Mouse (Mus musculus): ENCODE data around the gene Spc24. TPM values are rescaled to one million over a fixed set of nuclear protein-coding genes. Genes with fewer than 3 reads are reported as not detected.

The Spc24 gene
- 5.5 TPM for polyA plus RNA-seq (2017; shearing (Covaris generic))

GRCm38 (mm10) chr9:21760155-21761088 lies at the start of gene Spc24:
Spc24 (minus strand) TSS chr9:21760303.

DNA sequence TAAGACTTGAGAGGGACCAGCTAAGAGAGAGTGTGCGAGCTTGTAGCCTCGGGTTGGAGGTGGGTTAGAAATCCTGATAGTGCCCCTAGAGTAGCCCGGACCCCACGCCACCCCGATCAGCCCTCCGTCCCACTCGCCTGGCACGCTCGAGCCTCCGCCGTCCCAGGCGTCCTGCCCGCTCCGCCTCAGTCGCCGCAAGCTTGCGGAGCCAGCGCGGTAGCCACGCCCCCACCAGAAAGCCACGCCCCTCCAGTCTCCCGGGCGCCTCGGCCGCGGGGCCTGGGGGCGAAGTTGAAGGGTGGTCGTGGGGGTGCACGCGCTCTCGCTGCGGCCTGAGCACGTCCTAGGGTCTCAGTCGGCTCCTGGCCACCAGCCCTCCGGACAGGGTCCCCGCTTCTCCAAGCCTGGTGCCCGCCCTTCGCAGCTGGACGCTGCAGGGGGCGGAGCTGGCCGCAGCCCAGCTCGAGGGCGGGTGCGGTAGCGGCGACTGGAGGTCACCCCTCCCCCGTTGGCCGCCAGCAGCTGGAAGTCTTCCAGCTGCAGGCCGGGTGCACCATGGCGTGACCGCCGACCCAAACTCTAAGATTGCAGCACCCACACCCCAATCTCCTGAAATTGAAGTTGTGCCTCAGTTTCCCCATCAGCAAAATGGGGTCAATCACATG lies 38.4 kb upstream of the Spc24 start, which contains the start of gene Kank2:
Kank2 (minus strand) TSS at position 400 of the 665 bp plus-strand sequence.

DNA sequence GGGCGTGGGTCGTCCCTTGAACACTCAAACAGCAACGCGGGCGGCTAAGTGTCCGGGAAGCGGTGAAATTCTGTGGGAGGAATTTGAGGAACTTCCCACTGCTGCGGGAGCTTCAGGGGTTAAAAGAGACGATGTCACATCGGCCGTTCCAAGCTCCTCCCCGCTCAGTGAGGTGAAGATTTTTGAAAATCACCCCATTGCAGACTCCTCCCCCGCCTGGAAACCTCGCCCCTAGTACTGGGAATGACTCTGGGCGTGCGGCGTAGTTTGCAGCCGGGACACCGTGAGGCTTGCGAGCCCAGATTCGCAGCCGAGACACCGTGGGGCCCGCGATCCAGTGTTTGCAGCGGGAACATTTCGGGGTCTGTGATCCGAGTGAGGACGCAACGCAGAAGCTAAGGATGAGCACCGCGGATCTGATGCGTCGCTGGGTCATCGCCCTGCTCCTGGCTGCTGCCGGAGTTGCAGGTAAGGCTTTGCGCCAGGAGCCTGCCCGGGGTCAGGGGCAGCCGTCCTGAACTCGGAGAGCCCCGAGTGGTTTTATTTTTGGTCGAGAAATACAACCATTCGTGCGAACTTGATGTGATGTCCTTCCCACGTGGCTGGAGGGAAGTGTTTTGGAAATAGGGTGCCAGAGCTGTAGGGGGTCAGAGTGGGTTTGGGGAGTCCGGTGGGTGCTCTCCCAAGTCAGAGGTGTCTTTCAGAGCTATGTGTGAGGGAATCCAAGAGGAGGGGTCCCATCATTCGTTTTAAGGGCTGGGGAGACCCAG lies 36.5 kb downstream of the Spc24 start, which contains the start of gene Ldlr:
Ldlr (plus strand) TSS at position 107 of the 770 bp plus-strand sequence.

Other genes starting within 250 kb of the Spc24 start
- gene AB124611, start 234.1 kb downstream of the Spc24 start, polyA plus RNA-seq (2017; shearing (Covaris generic)), result 45.4 TPM
- gene Carm1, start 213.4 kb downstream of the Spc24 start, polyA plus RNA-seq (2017; shearing (Covaris generic)), result 10.4 TPM
- 1.6 TPM for gene Timm29, start 167.6 kb downstream of the Spc24 start, polyA plus RNA-seq (2017; shearing (Covaris generic))
- 32.9 TPM for gene Yipf2, start 167.5 kb downstream of the Spc24 start, polyA plus RNA-seq (2017; shearing (Covaris generic))
- 68.0 TPM for gene Smarca4, start 144.1 kb downstream of the Spc24 start, polyA plus RNA-seq (2017; shearing (Covaris generic))
- gene Ldlr, start 36.8 kb downstream of the Spc24 start, polyA plus RNA-seq (2017; shearing (Covaris generic)), result 43.4 TPM
- not detected for gene Kank2, start 38.4 kb upstream of the Spc24 start, polyA plus RNA-seq (2017; shearing (Covaris generic))
- gene Angptl8, start 75.2 kb upstream of the Spc24 start, polyA plus RNA-seq (2017; shearing (Covaris generic)), result not detected
- gene Dock6, start 92.3 kb upstream of the Spc24 start, polyA plus RNA-seq (2017; shearing (Covaris generic)), result 3.3 TPM
- 13.6 TPM for gene Rab3d, start 157.9 kb upstream of the Spc24 start, polyA plus RNA-seq (2017; shearing (Covaris generic))
- 0.25 TPM for gene Ccdc159, start 167.2 kb upstream of the Spc24 start, polyA plus RNA-seq (2017; shearing (Covaris generic))
- 4.0 TPM for gene Tmem205, start 167.3 kb upstream of the Spc24 start, polyA plus RNA-seq (2017; shearing (Covaris generic))
- gene Plppr2, start 176.7 kb upstream of the Spc24 start, polyA plus RNA-seq (2017; shearing (Covaris generic)), result 1.1 TPM
- 6.5 TPM for gene Swsap1, start 195.5 kb upstream of the Spc24 start, polyA plus RNA-seq (2017; shearing (Covaris generic))
- 0.51 TPM for gene Epor, start 203.2 kb upstream of the Spc24 start, polyA plus RNA-seq (2017; shearing (Covaris generic))
- not detected for gene Rgl3, start 229.1 kb upstream of the Spc24 start, polyA plus RNA-seq (2017; shearing (Covaris generic))
- gene Ccdc151, start 242.3 kb upstream of the Spc24 start, polyA plus RNA-seq (2017; shearing (Covaris generic)), result not detected
- 101 TPM for gene Prkcsh, start 242.5 kb upstream of the Spc24 start, polyA plus RNA-seq (2017; shearing (Covaris generic))